Mouse (Mus musculus) hindbrain, embryonic 12.5 days (tissue): ENCODE data around the gene Gm28047. TPM values are rescaled to one million over a fixed set of nuclear protein-coding genes. Genes with fewer than 3 reads are reported as not detected.

Experiments
- ATAC-seq: fragments of 200-750 bp; cut with Nextera tagmentation; 2 replicates; pipeline ENCODE4 v1.8.0; 2017; ENCODE audit warnings: moderate TSS enrichment; ENCODE audit not compliant: low FRiP score
- H3K27ac ChIP-seq: fragments of 300-500 bp; sonication (generic); 2 replicates; pipeline ENCODE4 v1.5.1; 2016; ENCODE audit warnings: mild to moderate bottlenecking
- H3K27me3 ChIP-seq: fragments of 300-500 bp; sonication (generic); 2 replicates; pipeline ENCODE4 v1.6.1; 2016; ENCODE audit warnings: mild to moderate bottlenecking
- H3K36me3 ChIP-seq: fragments of 300-500 bp; sonication (generic); 2 replicates; pipeline ENCODE4 v1.6.1; 2016; ENCODE audit warnings: mild to moderate bottlenecking
- H3K4me1 ChIP-seq: fragments of 300-500 bp; sonication (generic); 2 replicates; pipeline ENCODE4 v1.6.1; 2016
- H3K4me2 ChIP-seq: fragments of 300-500 bp; sonication (generic); replicated peaks from 2 replicates; pipeline ENCODE4 v1.6.1; 2016; ENCODE audit warnings: mild to moderate bottlenecking
- H3K4me3 ChIP-seq: fragments of 300-500 bp; sonication (generic); 2 replicates; pipeline ENCODE4 v1.5.1; 2016; ENCODE audit warnings: mild to moderate bottlenecking
- H3K9ac ChIP-seq: fragments of 300-500 bp; sonication (generic); 2 replicates; pipeline ENCODE4 v1.6.1; 2016; ENCODE audit warnings: mild to moderate bottlenecking, moderate library complexity
- H3K9me3 ChIP-seq: fragments of 300-500 bp; sonication (generic); replicated peaks from 2 replicates; pipeline ENCODE4 v1.6.1; 2016; ENCODE audit warnings: mild to moderate bottlenecking
- WGBS: fragments of 180-500 bp; shearing (Covaris S2); methylation state at CpG from one replicate; pipeline ENCODE4 v1.1.7; 2016; 5-methylcytosine and 5-hydroxymethylcytosine counted together
- polyA plus RNA-seq: library from polyadenylated mRNA; unstranded; fragments of >200 nt; fragmentation: Nextera tagmentation; extraction: Ambion mirVana; gene quantifications from 2 replicates; pipeline ENCODE4 v1.2.1, GENCODE M21; 2016

Gm28047 gene
- polyA plus RNA-seq, 1 experiment from 2014 or later, result not detected

- no peak for ATAC-seq
- no peaks in the 10 kb centered on the region for H3K27me3 ChIP-seq
- H3K9me3 ChIP-seq, result no peaks in the 10 kb centered on the region
- H3K4me2 ChIP-seq, result no peak overlapping the region
- H3K9ac ChIP-seq, result no peak overlapping the region
- 0 out of 2 replicates have a peak, but pooled peaks cover 2% of the 10 kb centered on the region for H3K4me1 ChIP-seq
- WGBS, result 80% methylated on average over 3 of the region's 3 CpGs
- H3K36me3 ChIP-seq, result no peaks in the 10 kb centered on the region
- H3K27ac ChIP-seq, result no peak overlapping the region
- no peak overlapping the region for H3K4me3 ChIP-seq
Observed at GRCm38 (mm10) chr15:102572081-102572480, 52.8 kb downstream of the Gm28047 start.

GRCm38 (mm10) chr15:102567849-102568248, 57.0 kb downstream of the Gm28047 start:
- no peak overlapping the region for H3K4me2 ChIP-seq
- ATAC-seq, result no peak
- H3K27me3 ChIP-seq, result no peaks in the 10 kb centered on the region
- no peaks in the 10 kb centered on the region for H3K4me1 ChIP-seq
- H3K4me3 ChIP-seq, result no peak overlapping the region
- H3K9ac ChIP-seq, result no peak overlapping the region
- WGBS, result 93% methylated on average over 2 of the region's 2 CpGs
- H3K9me3 ChIP-seq, result no peaks in the 10 kb centered on the region
- no peaks in the 10 kb centered on the region for H3K36me3 ChIP-seq
- no peak overlapping the region for H3K27ac ChIP-seq

GRCm38 (mm10) chr15:102563681-102564080, 61.2 kb downstream of the Gm28047 start:
- H3K4me1 ChIP-seq, result no peaks in the 10 kb centered on the region
- H3K9ac ChIP-seq, result no peak overlapping the region
- no peak overlapping the region for H3K4me3 ChIP-seq
- no peak for ATAC-seq
- no peaks in the 10 kb centered on the region for H3K27me3 ChIP-seq
- 89% methylated on average over 5 of the region's 5 CpGs for WGBS
- peaks cover 5% of the 10 kb centered on the region; the same call in 1 of the 2 replicates for H3K36me3 ChIP-seq
- H3K9me3 ChIP-seq, result no peaks in the 10 kb centered on the region
- H3K4me2 ChIP-seq, result no peak overlapping the region
- no peak overlapping the region for H3K27ac ChIP-seq

GRCm38 (mm10) chr15:102563061-102563460, 61.8 kb downstream of the Gm28047 start:
- H3K9me3 ChIP-seq, result no peaks in the 10 kb centered on the region
- no peak overlapping the region for H3K4me3 ChIP-seq
- no peak overlapping the region for H3K4me2 ChIP-seq
- 90% methylated on average over 3 of the region's 3 CpGs for WGBS
- no peaks in the 10 kb centered on the region for H3K4me1 ChIP-seq
- no peak overlapping the region for H3K9ac ChIP-seq
- no peak overlapping the region for H3K27ac ChIP-seq
- no peaks in the 10 kb centered on the region for H3K27me3 ChIP-seq
- ATAC-seq, result no peak
- H3K36me3 ChIP-seq, result peaks cover 5% of the 10 kb centered on the region; the same call in 1 of the 2 replicates

- WGBS, result 90% methylated on average over 1 of the region's 1 CpGs
Observed at GRCm38 (mm10) chr15:102562491-102562890, 62.4 kb downstream of the Gm28047 start.

GRCm38 (mm10) chr15:102557580-102557979, 67.3 kb downstream of the Gm28047 start:
- no peak overlapping the region for H3K27ac ChIP-seq
- no peak overlapping the region for H3K4me3 ChIP-seq
- no peak overlapping the region for H3K9ac ChIP-seq
- no peaks in the 10 kb centered on the region for H3K27me3 ChIP-seq
- ATAC-seq, result no peak
- H3K9me3 ChIP-seq, result no peaks in the 10 kb centered on the region
- H3K4me1 ChIP-seq, result no peaks in the 10 kb centered on the region
- no peak overlapping the region for H3K4me2 ChIP-seq
- H3K36me3 ChIP-seq, result peaks cover 27% of the 10 kb centered on the region

More at GRCm38 (mm10) chr15:102562491-102562890, 62.4 kb downstream of the Gm28047 start:
- Histone ChIP-seq H3K4me2 (no peak overlapping the region), H3K9ac (no peak overlapping the region), H3K36me3 (peaks cover 5% of the 10 kb centered on the region; the same call in 1 of the 2 replicates), H3K4me3 (no peak overlapping the region), H3K27me3 (no peaks in the 10 kb centered on the region), H3K9me3 (no peaks in the 10 kb centered on the region), H3K27ac (no peak overlapping the region), H3K4me1 (no peaks in the 10 kb centered on the region)
- no peak for ATAC-seq

- WGBS, result 98% methylated on average over 1 of the region's 1 CpGs
- peaks cover 37% of the 10 kb centered on the region for H3K36me3 ChIP-seq
Observed at GRCm38 (mm10) chr15:102555581-102555980, 69.3 kb downstream of the Gm28047 start.

GRCm38 (mm10) chr15:102552599-102552998, 72.3 kb downstream of the Gm28047 start:
- ATAC-seq, result no peak
- Histone ChIP-seq H3K9me3 (no peaks in the 10 kb centered on the region), H3K4me1 (no peaks in the 10 kb centered on the region), H3K36me3 (peaks cover 47% of the 10 kb centered on the region), H3K9ac (no peak overlapping the region), H3K4me3 (no peak overlapping the region), H3K27ac (no peak overlapping the region), H3K27me3 (no peaks in the 10 kb centered on the region), H3K4me2 (no peak overlapping the region)
- 95% methylated on average over 5 of the region's 5 CpGs for WGBS

More at GRCm38 (mm10) chr15:102555581-102555980, 69.3 kb downstream of the Gm28047 start:
- Histone ChIP-seq H3K27me3 (no peaks in the 10 kb centered on the region), H3K4me3 (no peak overlapping the region), H3K27ac (no peak overlapping the region), H3K4me1 (no peaks in the 10 kb centered on the region), H3K9ac (no peak overlapping the region), H3K4me2 (no peak overlapping the region), H3K9me3 (no peaks in the 10 kb centered on the region)
- ATAC-seq, result no peak

GRCm38 (mm10) chr15:102547478-102547877, 77.4 kb downstream of the Gm28047 start:
- no peak overlapping the region for H3K27ac ChIP-seq
- H3K9me3 ChIP-seq, result no peaks in the 10 kb centered on the region
- no peak overlapping the region for H3K4me3 ChIP-seq
- no peak overlapping the region for H3K9ac ChIP-seq
- H3K27me3 ChIP-seq, result no peaks in the 10 kb centered on the region
- no peak for ATAC-seq
- no peak overlapping the region for H3K4me2 ChIP-seq
- no peaks in the 10 kb centered on the region for H3K4me1 ChIP-seq
- WGBS, result 93% methylated on average over 3 of the region's 3 CpGs
- H3K36me3 ChIP-seq, result peaks cover 42% of the 10 kb centered on the region

- Histone ChIP-seq H3K4me2 (no peak overlapping the region), H3K9ac (no peak overlapping the region), H3K4me3 (no peak overlapping the region), H3K9me3 (no peaks in the 10 kb centered on the region), H3K27me3 (no peaks in the 10 kb centered on the region), H3K27ac (no peak overlapping the region), H3K36me3 (peaks cover 36% of the 10 kb centered on the region), H3K4me1 (no peaks in the 10 kb centered on the region)
- no peak for ATAC-seq
- WGBS, result 79% methylated on average over 3 of the region's 3 CpGs
Observed at GRCm38 (mm10) chr15:102546677-102547427, 78.0 kb downstream of the Gm28047 start.

- no peak for ATAC-seq
Observed at GRCm38 (mm10) chr15:102546246-102546645, 78.6 kb downstream of the Gm28047 start.

GRCm38 (mm10) chr15:102544801-102545200, 80.1 kb downstream of the Gm28047 start:
- Histone ChIP-seq H3K27ac (no peak overlapping the region), H3K4me3 (no peak overlapping the region), H3K36me3 (peaks cover 46% of the 10 kb centered on the region)

More at GRCm38 (mm10) chr15:102546246-102546645, 78.6 kb downstream of the Gm28047 start:
- Histone ChIP-seq H3K9me3 (no peaks in the 10 kb centered on the region), H3K4me2 (no peak overlapping the region), H3K27me3 (no peaks in the 10 kb centered on the region), H3K27ac (no peak overlapping the region), H3K9ac (no peak overlapping the region), H3K4me1 (no peaks in the 10 kb centered on the region), H3K4me3 (no peak overlapping the region), H3K36me3 (peaks cover 35% of the 10 kb centered on the region)
- WGBS, result 95% methylated on average over 3 of the region's 3 CpGs

GRCm38 (mm10) chr15:102533926-102534325, 90.9 kb downstream of the Gm28047 start:
- Histone ChIP-seq H3K36me3 (peaks cover 62% of the 10 kb centered on the region), H3K9ac (no peak overlapping the region), H3K27ac (no peak overlapping the region), H3K4me3 (no peak overlapping the region), H3K9me3 (no peaks in the 10 kb centered on the region), H3K4me1 (no peaks in the 10 kb centered on the region), H3K27me3 (no peaks in the 10 kb centered on the region), H3K4me2 (no peak overlapping the region)
- 95% methylated on average over 7 of the region's 7 CpGs for WGBS
- no peak for ATAC-seq

More at GRCm38 (mm10) chr15:102544801-102545200, 80.1 kb downstream of the Gm28047 start:
- H3K4me2 ChIP-seq, result no peak overlapping the region
- H3K27me3 ChIP-seq, result no peaks in the 10 kb centered on the region
- no peak overlapping the region for H3K9ac ChIP-seq
- no peak for ATAC-seq
- H3K9me3 ChIP-seq, result no peaks in the 10 kb centered on the region
- H3K4me1 ChIP-seq, result no peaks in the 10 kb centered on the region
- WGBS, result 92% methylated on average over 4 of the region's 4 CpGs
